8 mouse cellular contexts compared by ENCODE assay signal in the genomic region with DNA sequence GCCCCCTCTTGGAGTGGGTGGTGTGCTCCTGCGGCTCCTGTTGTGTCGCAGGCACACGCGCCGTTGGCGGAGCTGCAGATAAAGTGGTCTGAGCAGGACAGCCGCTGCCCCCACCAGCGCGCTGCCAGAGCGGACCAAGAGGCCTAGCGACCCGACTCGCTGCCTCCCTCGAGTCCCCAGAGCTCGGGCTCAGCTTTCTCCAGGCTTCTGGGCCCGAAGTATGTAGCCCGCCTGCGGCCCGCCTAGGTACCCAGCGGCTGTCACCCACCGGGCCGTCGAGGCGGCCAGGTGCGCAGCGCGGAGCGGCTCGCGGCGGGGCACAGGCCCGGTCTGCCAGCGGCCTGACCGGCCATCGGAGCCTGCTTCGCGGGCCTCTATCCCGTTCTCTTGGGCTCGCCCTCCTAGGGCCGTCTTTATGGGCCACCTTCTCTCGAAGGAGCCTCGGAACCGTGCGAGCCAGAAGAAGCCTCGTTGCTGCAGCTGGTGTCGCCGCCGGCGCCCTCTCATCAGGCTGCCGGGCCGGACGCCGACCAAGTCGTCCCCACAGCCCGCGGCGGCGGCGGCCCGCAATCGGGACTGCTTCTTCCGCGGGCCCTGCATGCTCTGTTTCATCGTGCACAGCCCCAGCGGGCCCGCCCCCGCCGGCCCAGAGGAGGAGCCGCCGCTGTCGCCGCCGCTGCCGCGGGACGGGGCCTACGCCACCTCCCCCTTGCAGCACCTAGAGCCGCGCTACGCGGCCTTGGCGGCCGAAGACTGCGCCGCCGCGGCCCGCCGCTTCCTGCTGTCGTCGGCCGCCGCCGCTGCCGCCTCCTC. TPM values are rescaled to one million over a fixed set of nuclear protein-coding genes. Genes with fewer than 3 reads are reported as not detected.
A peak's percentile ranks its signal among the peaks of the same experiment; 100 is the strongest.
DNase-seq lines count a peak whose midpoint lies in the region; ATAC-seq and TF ChIP-seq lines count a peak whose summit lies in the region.

A gene (plus strand): TSS at position 40 of the 813 bp plus-strand sequence.

- H3ac ChIP-seq in C2C12 (ENCODE audit: control insufficient read depth, insufficient read length, low read depth), result peak within 1 kb of the TSS; percentile 71

- H3K27ac ChIP-seq in forebrain, embryonic 14.5 days (ENCODE audit: low read depth, low read length), result peak within 1 kb of the TSS; percentile 82
- H3K27ac ChIP-seq in heart, postnatal 0 days (ENCODE audit: low read depth), result peak within 1 kb of the TSS; percentile 53
- H3K27ac ChIP-seq in liver, embryonic 14.5 days, result no peak within 1 kb of the TSS
- peak within 1 kb of the TSS; percentile 83 for H3K27ac ChIP-seq in stomach, postnatal 0 days (replicated peaks)

- peak within 1 kb of the TSS; percentile 61 for H3K4me2 ChIP-seq in forebrain, embryonic 14.5 days (ENCODE audit: low read length)
- peak within 1 kb of the TSS; percentile 79 for H3K4me2 ChIP-seq in heart, postnatal 0 days (ENCODE audit: low read depth, low read length)
- peak within 1 kb of the TSS; percentile 39 for H3K4me2 ChIP-seq in liver, embryonic 14.5 days (ENCODE audit: low read depth)
- H3K4me2 ChIP-seq in stomach, postnatal 0 days (replicated peaks; ENCODE audit: low read depth), result peak within 1 kb of the TSS; percentile 72

- peak; percentile 80 for DNase-seq in brain, embryonic 14.5 days (ENCODE audit: low read depth)
- peak; percentile 64 for DNase-seq in forebrain, embryonic 14.5 days (ENCODE audit: low spot score)
- peak; percentile 32 for DNase-seq in heart, postnatal 0 days (ENCODE audit: low spot score)
- DNase-seq in kidney, postnatal 25 days, result peak; percentile 64 to 87
- DNase-seq in liver, embryonic 14.5 days (ENCODE audit: low read depth in 3 of 3, low spot score in 3 of 3), result no peak
- peak; percentile 49 for DNase-seq in neural tube, embryonic 10.5 days (ENCODE audit: extremely low spot score, low spot score)
- DNase-seq in stomach, postnatal 0 days (ENCODE audit: low spot score), result peak; percentile 80

- no peak for TF ChIP-seq EP300 in heart, postnatal 0 days (IDR thresholded peaks at IDR 0.05; ENCODE audit: low read depth)
- no peak for TF ChIP-seq EP300 in liver, embryonic 14.5 days (IDR thresholded peaks at IDR 0.05; ENCODE audit: low read depth)
- no peak for TF ChIP-seq EP300 in stomach, postnatal 0 days (optimal IDR thresholded peaks at IDR 0.05)

- no peaks in the 10 kb centered on the region for H3K36me3 ChIP-seq in C2C12 (ENCODE audit: control insufficient read depth, insufficient read depth)
- H3K36me3 ChIP-seq in forebrain, embryonic 14.5 days (ENCODE audit: control insufficient read depth, insufficient read depth, low read length), result no peaks in the 10 kb centered on the region
- no peaks in the 10 kb centered on the region for H3K36me3 ChIP-seq in heart, postnatal 0 days (replicated peaks; ENCODE audit: control insufficient read depth, insufficient read depth, low read length)
- H3K36me3 ChIP-seq in liver, embryonic 14.5 days (replicated peaks; ENCODE audit: control insufficient read depth, insufficient read depth, low read depth), result no peaks in the 10 kb centered on the region
- no peaks in the 10 kb centered on the region for H3K36me3 ChIP-seq in stomach, postnatal 0 days (ENCODE audit: control insufficient read depth, insufficient read depth, low read length)

- no peaks in the 10 kb centered on the region for H3K9me3 ChIP-seq in forebrain, embryonic 14.5 days (replicated peaks; ENCODE audit: control insufficient read depth, low read length)
- no peaks in the 10 kb centered on the region for H3K9me3 ChIP-seq in heart, postnatal 0 days (replicated peaks; ENCODE audit: control insufficient read depth, low read length)
- H3K9me3 ChIP-seq in liver, embryonic 14.5 days (ENCODE audit: control insufficient read depth, low read length), result no peaks in the 10 kb centered on the region
- no peaks in the 10 kb centered on the region for H3K9me3 ChIP-seq in stomach, postnatal 0 days (ENCODE audit: control insufficient read depth, low read length)

- no peaks in the 10 kb centered on the region for H3K4me1 ChIP-seq in forebrain, embryonic 14.5 days (ENCODE audit: control insufficient read depth, insufficient read depth, low read length)
- no peaks in the 10 kb centered on the region for H3K4me1 ChIP-seq in heart, postnatal 0 days (ENCODE audit: control insufficient read depth, insufficient read depth)
- no peaks in the 10 kb centered on the region for H3K4me1 ChIP-seq in liver, embryonic 14.5 days (replicated peaks; ENCODE audit: control insufficient read depth in 2 of 2, insufficient read depth in 2 of 2, low read length in 1 of 2)
- no peaks in the 10 kb centered on the region for H3K4me1 ChIP-seq in stomach, postnatal 0 days (replicated peaks; ENCODE audit: control insufficient read depth, insufficient read depth)

- H3K79me3 ChIP-seq in C2C12 (ENCODE audit: low read depth), result no peaks in the 10 kb centered on the region

- peak within 1 kb of the TSS; percentile 31 for H3K4me3 ChIP-seq in C2C12 (ENCODE audit: insufficient read depth, poor library complexity, severe bottlenecking)
- H3K4me3 ChIP-seq in forebrain, embryonic 14.5 days (ENCODE audit: low read depth, low read length), result peak within 1 kb of the TSS; percentile 54
- H3K4me3 ChIP-seq in heart, postnatal 0 days (ENCODE audit: low read depth, low read length), result peak within 1 kb of the TSS; percentile 55
- peak within 1 kb of the TSS; percentile 30 to 37 for H3K4me3 ChIP-seq in liver, embryonic 14.5 days (ENCODE audit: insufficient read depth in 1 of 2, low read depth in 2 of 2, low read length in 2 of 2)
- peak within 1 kb of the TSS; percentile 55 for H3K4me3 ChIP-seq in stomach, postnatal 0 days (ENCODE audit: low read depth, low read length)

- ATAC-seq in forebrain, embryonic 14.5 days, result peak; percentile 92
- ATAC-seq in heart, postnatal 0 days (ENCODE audit: insufficient read depth, low read depth), result peak; percentile 87
- peak; percentile 65 for ATAC-seq in liver, embryonic 14.5 days (ENCODE audit: insufficient read depth)
- peak; percentile 93 for ATAC-seq in stomach, postnatal 0 days (ENCODE audit: low FRiP score, low TSS enrichment)

- whole genome bisulfite sequencing in forebrain, embryonic 14.5 days, result 26% methylated on average over 82 of the region's 95 CpGs
- WGBS in heart, postnatal 0 days, result 15% methylated on average over 76 of the region's 95 CpGs
- WGBS in liver, embryonic 14.5 days (ENCODE audit: insufficient replicate concordance), result 15% methylated on average over 80 of the region's 95 CpGs
- 24% methylated on average over 57 of the region's 95 CpGs for WGBS in stomach, postnatal 0 days

- no peaks in the 10 kb centered on the region for H3K27me3 ChIP-seq in C2C12 (ENCODE audit: control insufficient read depth, insufficient read depth, insufficient read length)
- H3K27me3 ChIP-seq in forebrain, embryonic 14.5 days (replicated peaks; ENCODE audit: control insufficient read depth, insufficient read depth, low read length), result no peaks in the 10 kb centered on the region
- H3K27me3 ChIP-seq in heart, postnatal 0 days (ENCODE audit: control insufficient read depth, insufficient read depth, low read length), result peaks cover 9% of the 10 kb centered on the region; the same call in 1 of the 2 replicates
- H3K27me3 ChIP-seq in liver, embryonic 14.5 days (ENCODE audit: control insufficient read depth, insufficient read depth, low read length), result peaks cover 28% of the 10 kb centered on the region
- no peaks in the 10 kb centered on the region for H3K27me3 ChIP-seq in stomach, postnatal 0 days (ENCODE audit: control insufficient read depth, insufficient read depth, low read length)

- peak; percentile 42; the same call in 1 of the 2 replicates for TF ChIP-seq POLR2A in brain, embryonic 14.5 days (IDR thresholded peaks at IDR 0.05; ENCODE audit: borderline replicate concordance, extremely low read depth, insufficient read depth, insufficient read length, poor library complexity, severe bottlenecking)

- no peak for TF ChIP-seq CTCF in C2C12 (IDR thresholded peaks at IDR 0.05; ENCODE audit: control insufficient read depth, insufficient read depth, insufficient read length)
- TF ChIP-seq CTCF in brain, embryonic 14.5 days (IDR thresholded peaks at IDR 0.05; ENCODE audit: borderline replicate concordance, extremely low read depth, insufficient read depth, insufficient read length), result no peak
- TF ChIP-seq CTCF in heart, postnatal 0 days (IDR thresholded peaks at IDR 0.05; ENCODE audit: low read depth), result no peak
- TF ChIP-seq CTCF in liver, embryonic 14.5 days (IDR thresholded peaks at IDR 0.05; ENCODE audit: low read depth), result no peak
- TF ChIP-seq CTCF in stomach, postnatal 0 days (IDR thresholded peaks at IDR 0.05; ENCODE audit: low read depth), result no peak

- H3K9ac ChIP-seq in forebrain, embryonic 14.5 days (ENCODE audit: low read length), result peak within 1 kb of the TSS; percentile 75
- H3K9ac ChIP-seq in heart, postnatal 0 days (replicated peaks; ENCODE audit: low read depth, low read length), result peak within 1 kb of the TSS; percentile 58
- no peak within 1 kb of the TSS for H3K9ac ChIP-seq in liver, embryonic 14.5 days (replicated peaks)
- peak within 1 kb of the TSS; percentile 73 for H3K9ac ChIP-seq in stomach, postnatal 0 days (ENCODE audit: low read length)

- H3K79me2 ChIP-seq in C2C12 (ENCODE audit: control insufficient read depth, insufficient read depth), result no peaks in the 10 kb centered on the region

TF ChIP-seq in C2C12, 6 proteins besides CTCF, POLR2A, EP300 and RAD21:
- TF ChIP-seq CEBPB (IDR thresholded peaks at IDR 0.05; ENCODE audit: low read depth), result no peak
- no peak for TF ChIP-seq MAX (IDR thresholded peaks at IDR 0.05)
- no peak for TF ChIP-seq USF1 (IDR thresholded peaks at IDR 0.05; ENCODE audit: low read depth)
- TF ChIP-seq MYOG (IDR thresholded peaks at IDR 0.05; ENCODE audit: control insufficient read depth, extremely low read depth, insufficient read length), result no peak
- TF ChIP-seq MYOD1 (IDR thresholded peaks at IDR 0.05; ENCODE audit: control insufficient read depth, insufficient read length, low read depth), result no peak
- TF ChIP-seq FOSL1 (IDR thresholded peaks at IDR 0.05; ENCODE audit: insufficient read depth, low read length, poor library complexity, severe bottlenecking), result no peak

RNA-seq across cellular contexts. Expression of the gene that starts here (rescaled TPM):
- polyA plus RNA-seq in C2C12 (2012; fragmentation: generic; extraction: Trizol), result 2.7 TPM
- 38.1 and 47.0 TPM in 2 replicates for polyA plus RNA-seq in brain, embryonic 14.5 days (2012; rRNA removed)
- polyA plus RNA-seq in forebrain, embryonic 14.5 days (2014; fragmentation: Nextera tagmentation; extraction: Ambion mirVana), result 15.2 and 15.6 TPM in 2 replicates
- total RNA-seq in heart, postnatal 0 days (2014; rRNA removed; ENCODE audit: low replicate concordance), result 3.1 and 3.8 TPM in 2 replicates
- 0.92 and 0.99 TPM in 2 replicates for polyA plus RNA-seq in heart, postnatal 0 days (2015; fragmentation: Nextera tagmentation; extraction: Ambion mirVana)
- polyA plus RNA-seq in liver, embryonic 14.5 days (2012; rRNA removed), result 0.11 and 0.12 TPM in 2 replicates
- polyA plus RNA-seq in liver, embryonic 14.5 days (2014; fragmentation: Nextera tagmentation; extraction: Ambion mirVana), result 0.06 and 0.13 TPM in 2 replicates
- polyA plus RNA-seq in stomach, postnatal 0 days (2015; fragmentation: Nextera tagmentation; extraction: Ambion mirVana), result 2.2 and 2.5 TPM in 2 replicates

Comparison
In these comparisons a context has a peak if more than half of its experiments do, and no peak if none do; other contexts are left out.
1. Peak in ATAC-seq, H3K4me3 ChIP-seq and H3K4me2 ChIP-seq in liver, embryonic 14.5 days; RNA of the gene not detected or under 1 TPM.
2. DNase-seq: peak in brain, embryonic 14.5 days (single experiment), forebrain, embryonic 14.5 days (single experiment), heart, postnatal 0 days (single experiment), kidney, postnatal 25 days (2 of 2), neural tube, embryonic 10.5 days (single experiment) and stomach, postnatal 0 days (single experiment); none in liver, embryonic 14.5 days (0 of 3).
3. Peak in every context shown above with its lines, with median percentiles within 50 percentile points of each other: H3K4me3 ChIP-seq, ATAC-seq and H3K4me2 ChIP-seq.